Mouse (Mus musculus) limb, embryonic 12.5 days (tissue): ENCODE data around the gene Numb. TPM values are rescaled to one million over a fixed set of nuclear protein-coding genes. Genes with fewer than 3 reads are reported as not detected.

Source experiments
- ATAC-seq: fragments of 200-750 bp; cut with Nextera tagmentation; 2 replicates; pipeline ENCODE4 v1.8.0; 2017; ENCODE audit warnings: low read depth, moderate TSS enrichment; ENCODE audit not compliant: insufficient number of reproducible peaks, insufficient read depth, low FRiP score, low TSS enrichment
- H3K27ac ChIP-seq: fragments of 300-500 bp; sonication (generic); 2 replicates; pipeline ENCODE4 v1.5.1; 2016; ENCODE audit warnings: mild to moderate bottlenecking, moderate library complexity
- H3K27me3 ChIP-seq: fragments of 300-500 bp; sonication (generic); 2 replicates; pipeline ENCODE4 v1.6.1; 2016; ENCODE audit warnings: mild to moderate bottlenecking, moderate library complexity
- H3K36me3 ChIP-seq: fragments of 300-500 bp; sonication (generic); 2 replicates; pipeline ENCODE4 v1.6.1; 2016; ENCODE audit warnings: mild to moderate bottlenecking, moderate library complexity
- H3K4me1 ChIP-seq: fragments of 300-500 bp; sonication (generic); replicated peaks from 2 replicates; pipeline ENCODE4 v1.6.1; 2016
- H3K4me2 ChIP-seq: fragments of 300-500 bp; sonication (generic); 2 replicates; pipeline ENCODE4 v1.6.1; 2016; ENCODE audit warnings: mild to moderate bottlenecking, moderate library complexity
- H3K4me3 ChIP-seq: fragments of 300-500 bp; sonication (generic); replicated peaks from 2 replicates; pipeline ENCODE4 v1.5.1; 2016; ENCODE audit warnings: mild to moderate bottlenecking
- H3K9ac ChIP-seq: fragments of 300-500 bp; sonication (generic); replicated peaks from 2 replicates; pipeline ENCODE4 v1.6.1; 2016; ENCODE audit warnings: mild to moderate bottlenecking, moderate library complexity
- H3K9me3 ChIP-seq: fragments of 300-500 bp; sonication (generic); 2 replicates; pipeline ENCODE4 v1.6.1; 2016; ENCODE audit warnings: mild to moderate bottlenecking, moderate library complexity
- WGBS: fragments of 180-500 bp; shearing (Covaris S2); methylation state at CpG from one replicate; pipeline ENCODE4 v1.1.7; 2016; 5-methylcytosine and 5-hydroxymethylcytosine counted together
- polyA plus RNA-seq: library from polyadenylated mRNA; unstranded; fragments of >200 nt; fragmentation: Nextera tagmentation; extraction: Ambion mirVana; gene quantifications from 2 replicates; pipeline ENCODE4 v1.2.1, GENCODE M21; 2016

Numb gene
- polyA plus RNA-seq, 1 experiment from 2014 or later = 42.1 TPM

- no peak overlapping the region for H3K4me2 ChIP-seq
- H3K27me3 ChIP-seq = no peaks in the 10 kb centered on the region
- H3K4me3 ChIP-seq = no peak overlapping the region
- H3K27ac ChIP-seq = no peak overlapping the region
- H3K9ac ChIP-seq = no peak overlapping the region
- no peaks in the 10 kb centered on the region for H3K9me3 ChIP-seq
- 80% methylated on average over 7 of the region's 7 CpGs for WGBS
- no peaks in the 10 kb centered on the region for H3K4me1 ChIP-seq
- no peak for ATAC-seq
- H3K36me3 ChIP-seq = peaks cover 14% of the 10 kb centered on the region
Observed at GRCm38 (mm10) chr12:83882503-83882902, 39.2 kb downstream of the Numb start.

DNA sequence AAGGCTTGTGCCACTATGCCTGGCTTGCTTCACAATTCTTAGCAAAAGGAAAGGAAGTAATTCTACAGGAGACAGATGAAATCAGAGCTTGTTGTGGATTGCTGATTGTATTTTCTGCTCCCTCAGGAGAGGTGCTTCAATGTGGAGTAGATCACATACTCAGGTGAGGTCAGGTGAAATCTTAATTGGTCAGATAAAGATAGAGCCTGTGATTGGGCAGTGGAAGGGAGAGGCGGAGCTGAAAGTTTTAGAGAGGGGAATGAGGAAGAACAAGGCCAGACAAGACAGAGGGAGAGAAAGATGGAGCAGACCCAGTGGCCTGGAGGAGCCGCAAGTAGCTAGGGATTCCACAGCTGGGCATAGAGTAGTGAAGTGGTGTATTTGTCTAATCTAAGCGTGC lies 39.6 kb downstream of the Numb start:
- Histone ChIP-seq H3K4me3 (no peak overlapping the region), H3K36me3 (peaks cover 14% of the 10 kb centered on the region), H3K4me1 (no peaks in the 10 kb centered on the region), H3K27ac (no peak overlapping the region), H3K4me2 (no peak overlapping the region), H3K9me3 (no peaks in the 10 kb centered on the region), H3K27me3 (no peaks in the 10 kb centered on the region), H3K9ac (no peak overlapping the region)
- WGBS = 93% methylated on average over 3 of the region's 3 CpGs
- ATAC-seq = no peak

- Histone ChIP-seq H3K36me3 (peaks cover 16% of the 10 kb centered on the region), H3K4me2 (no peak overlapping the region), H3K4me3 (no peak overlapping the region), H3K9ac (no peak overlapping the region), H3K4me1 (no peaks in the 10 kb centered on the region), H3K27me3 (no peaks in the 10 kb centered on the region), H3K9me3 (no peaks in the 10 kb centered on the region), H3K27ac (no peak overlapping the region)
- ATAC-seq = no peak
- WGBS = 70% methylated on average over 2 of the region's 2 CpGs
Observed at GRCm38 (mm10) chr12:83880913-83881312, 40.8 kb downstream of the Numb start.

DNA sequence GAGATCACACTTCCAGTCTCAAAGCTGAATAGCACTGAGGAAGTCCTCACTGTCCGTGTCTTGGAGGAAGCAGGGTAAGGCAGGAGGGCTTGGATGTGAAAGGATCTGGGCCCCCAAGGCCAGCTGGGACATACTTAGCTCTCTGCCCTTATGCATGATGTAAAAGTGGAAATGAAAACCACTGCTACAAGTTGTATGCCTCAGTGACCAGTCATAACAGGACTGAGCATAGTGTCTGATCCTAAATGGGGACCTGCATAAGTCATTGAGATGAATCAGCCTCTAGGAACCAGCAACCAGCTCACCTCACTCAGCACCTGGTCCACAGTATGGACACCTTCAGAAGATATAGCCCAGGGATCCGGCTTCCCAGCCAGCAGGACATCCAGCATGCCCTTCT lies 46.6 kb downstream of the Numb start:
- peaks cover 22% of the 10 kb centered on the region for H3K36me3 ChIP-seq
- H3K4me1 ChIP-seq = no peaks in the 10 kb centered on the region
- H3K27me3 ChIP-seq = no peaks in the 10 kb centered on the region
- no peak overlapping the region for H3K4me3 ChIP-seq
- H3K9ac ChIP-seq = no peak overlapping the region
- no peaks in the 10 kb centered on the region for H3K9me3 ChIP-seq
- H3K27ac ChIP-seq = no peak overlapping the region
- WGBS = 88% methylated on average over 2 of the region's 2 CpGs
- H3K4me2 ChIP-seq = no peak overlapping the region
- ATAC-seq = no peak

DNA sequence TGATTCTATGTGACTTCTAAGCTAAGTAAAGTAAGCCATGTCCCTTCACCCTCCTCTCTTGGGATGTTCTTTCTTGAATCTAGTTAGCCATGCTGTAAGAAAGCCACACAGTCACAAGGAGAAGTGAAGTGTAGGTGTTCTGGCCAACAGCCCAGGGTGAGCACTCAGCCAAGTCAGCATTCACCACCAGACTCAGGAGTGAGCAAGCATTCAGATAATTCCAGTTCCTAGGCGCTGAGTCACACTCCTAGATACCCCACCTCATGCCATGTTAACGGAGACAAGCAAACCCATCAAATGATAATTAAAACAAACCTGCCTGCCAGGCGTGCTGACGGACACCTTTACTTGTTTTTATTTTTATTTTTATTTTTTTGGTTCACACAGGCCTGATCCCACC lies 47.1 kb downstream of the Numb start:
- no peak overlapping the region for H3K4me2 ChIP-seq
- H3K9ac ChIP-seq = no peak overlapping the region
- no peak for ATAC-seq
- peaks cover 27% of the 10 kb centered on the region for H3K36me3 ChIP-seq
- H3K27me3 ChIP-seq = no peaks in the 10 kb centered on the region
- H3K4me1 ChIP-seq = no peaks in the 10 kb centered on the region
- no peaks in the 10 kb centered on the region for H3K9me3 ChIP-seq
- H3K4me3 ChIP-seq = no peak overlapping the region
- 96% methylated on average over 4 of the region's 4 CpGs for WGBS
- no peak overlapping the region for H3K27ac ChIP-seq

GRCm38 (mm10) chr12:83864501-83864900 lies 57.2 kb downstream of the Numb start:
- ATAC-seq = no peak
- no peak overlapping the region for H3K4me2 ChIP-seq
- no peaks in the 10 kb centered on the region for H3K27me3 ChIP-seq
- peaks cover 3% of the 10 kb centered on the region; the same call in 1 of the 2 replicates for H3K36me3 ChIP-seq
- H3K9me3 ChIP-seq = no peaks in the 10 kb centered on the region
- no peak overlapping the region for H3K9ac ChIP-seq
- H3K27ac ChIP-seq = no peak overlapping the region
- 88% methylated on average over 1 of the region's 1 CpGs for WGBS
- H3K4me1 ChIP-seq = no peaks in the 10 kb centered on the region
- H3K4me3 ChIP-seq = no peak overlapping the region

- H3K36me3 ChIP-seq = no peaks in the 10 kb centered on the region
- H3K4me3 ChIP-seq = no peak overlapping the region
- no peak overlapping the region for H3K9ac ChIP-seq
- no peaks in the 10 kb centered on the region for H3K27me3 ChIP-seq
- ATAC-seq = no peak
- H3K27ac ChIP-seq = no peak overlapping the region
- WGBS = 88% methylated on average over 3 of the region's 3 CpGs
- no peaks in the 10 kb centered on the region for H3K4me1 ChIP-seq
- no peaks in the 10 kb centered on the region for H3K9me3 ChIP-seq
- H3K4me2 ChIP-seq = no peak overlapping the region
Observed at GRCm38 (mm10) chr12:83861880-83862279, 59.9 kb downstream of the Numb start.

GRCm38 (mm10) chr12:83860688-83861087 lies 61.0 kb downstream of the Numb start:
- Histone ChIP-seq H3K4me1 (no peaks in the 10 kb centered on the region), H3K36me3 (no peaks in the 10 kb centered on the region), H3K4me2 (no peak overlapping the region), H3K27me3 (no peaks in the 10 kb centered on the region), H3K27ac (no peak overlapping the region), H3K9me3 (no peaks in the 10 kb centered on the region), H3K4me3 (no peak overlapping the region), H3K9ac (no peak overlapping the region)
- ATAC-seq = no peak

GRCm38 (mm10) chr12:83858052-83858451 lies 63.7 kb downstream of the Numb start:
- no peak for ATAC-seq
- H3K4me1 ChIP-seq = no peaks in the 10 kb centered on the region
- no peaks in the 10 kb centered on the region for H3K36me3 ChIP-seq
- WGBS = 92% methylated on average over 2 of the region's 2 CpGs
- no peak overlapping the region for H3K27ac ChIP-seq
- no peak overlapping the region for H3K4me2 ChIP-seq
- no peaks in the 10 kb centered on the region for H3K9me3 ChIP-seq
- no peak overlapping the region for H3K9ac ChIP-seq
- no peak overlapping the region for H3K4me3 ChIP-seq
- H3K27me3 ChIP-seq = no peaks in the 10 kb centered on the region

GRCm38 (mm10) chr12:83855211-83855610 lies 66.5 kb downstream of the Numb start:
- 96% methylated on average over 1 of the region's 1 CpGs for WGBS
- Histone ChIP-seq H3K9ac (no peak overlapping the region), H3K4me3 (no peak overlapping the region), H3K27ac (no peak overlapping the region), H3K27me3 (no peaks in the 10 kb centered on the region), H3K4me1 (no peaks in the 10 kb centered on the region), H3K9me3 (no peaks in the 10 kb centered on the region), H3K4me2 (no peak overlapping the region), H3K36me3 (no peaks in the 10 kb centered on the region)
- ATAC-seq = no peak

GRCm38 (mm10) chr12:83854281-83854680 lies 67.5 kb downstream of the Numb start:
- 90% methylated on average over 3 of the region's 3 CpGs for WGBS
- no peak overlapping the region for H3K4me2 ChIP-seq
- H3K9ac ChIP-seq = no peak overlapping the region
- ATAC-seq = no peak
- H3K27ac ChIP-seq = no peak overlapping the region
- no peaks in the 10 kb centered on the region for H3K36me3 ChIP-seq
- H3K4me3 ChIP-seq = no peak overlapping the region
- no peaks in the 10 kb centered on the region for H3K4me1 ChIP-seq
- H3K9me3 ChIP-seq = no peaks in the 10 kb centered on the region
- no peaks in the 10 kb centered on the region for H3K27me3 ChIP-seq

- Histone ChIP-seq H3K4me1 (no peaks in the 10 kb centered on the region), H3K27ac (no peak overlapping the region), H3K9ac (no peak overlapping the region), H3K9me3 (no peaks in the 10 kb centered on the region), H3K4me2 (no peak overlapping the region), H3K27me3 (no peaks in the 10 kb centered on the region), H3K4me3 (no peak overlapping the region), H3K36me3 (0 out of 2 replicates have a peak, but pooled peaks cover 4% of the 10 kb centered on the region)
- no peak for ATAC-seq
- 80% methylated on average over 5 of the region's 5 CpGs for WGBS
Observed at GRCm38 (mm10) chr12:83852512-83853213, 69.1 kb downstream of the Numb start.
